Mouse (Mus musculus) hindbrain, embryonic 14.5 days (tissue): ENCODE measurements around the gene Tacc2. TPM values are rescaled to one million over a fixed set of nuclear protein-coding genes. Genes with fewer than 3 reads are reported as not detected.

Experiments
- ATAC-seq: fragments of 200-750 bp; cut with Nextera tagmentation; 2 replicates; pipeline ENCODE4 v1.8.0; 2017; ENCODE audit warnings: moderate number of reproducible peaks, mild to moderate bottlenecking, moderate TSS enrichment, moderate library complexity; ENCODE audit not compliant: low FRiP score
- DNase-seq: peaks from one replicate; pipeline ENCODE4 v3.0.0-alpha.2; 2015; ENCODE audit warnings: low spot score
- H3K27ac ChIP-seq: fragments of 300-500 bp; sonication (generic); 2 replicates; pipeline ENCODE4 v1.5.1; 2014; ENCODE audit warnings: mild to moderate bottlenecking, moderate library complexity
- H3K27me3 ChIP-seq: fragments of 300-500 bp; sonication (generic); 2 replicates; pipeline ENCODE4 v1.6.1; 2014; ENCODE audit warnings: mild to moderate bottlenecking, low read length, mixed read lengths; ENCODE audit not compliant: control insufficient read depth, insufficient read depth
- H3K36me3 ChIP-seq: fragments of 300-500 bp; sonication (generic); replicated peaks from 2 replicates; pipeline ENCODE4 v1.6.1; 2014; ENCODE audit not compliant: control insufficient read depth, insufficient read depth
- H3K4me1 ChIP-seq: fragments of 300-500 bp; sonication (generic); replicated peaks from 2 replicates; pipeline ENCODE4 v1.6.1; 2014; ENCODE audit warnings: antibody characterized with exemption, low read length, mixed read lengths; ENCODE audit not compliant: control insufficient read depth, insufficient read depth
- H3K4me2 ChIP-seq: fragments of 300-500 bp; sonication (generic); replicated peaks from 2 replicates; pipeline ENCODE4 v1.6.1; 2014; ENCODE audit warnings: mild to moderate bottlenecking, moderate library complexity
- H3K4me3 ChIP-seq: fragments of 300-500 bp; sonication (generic); replicated peaks from 2 replicates; pipeline ENCODE4 v1.5.1; 2014; ENCODE audit warnings: mild to moderate bottlenecking, low read length
- H3K9ac ChIP-seq: fragments of 300-500 bp; sonication (generic); 2 replicates; pipeline ENCODE4 v1.6.1; 2014
- H3K9me3 ChIP-seq: fragments of 300-500 bp; sonication (generic); 2 replicates; pipeline ENCODE4 v1.6.1; 2016; ENCODE audit warnings: low read length; ENCODE audit not compliant: control insufficient read depth
- whole genome bisulfite sequencing: fragments of 180-500 bp; shearing (Covaris S2); extraction: QIAGEN DNeasy Blood & Tissue Kit; methylation state at CpG from one replicate; pipeline ENCODE4 v1.1.7; 2014; 5-methylcytosine and 5-hydroxymethylcytosine counted together
- polyA plus RNA-seq: library from polyadenylated mRNA; unstranded; fragments of >200 nt; fragmentation: Nextera tagmentation; extraction: Ambion mirVana; gene quantifications from 2 replicates; pipeline ENCODE4 v1.2.1, GENCODE M21; 2014

Tacc2 gene
- polyA plus RNA-seq, 1 experiment from 2014 or later: 58.9 TPM

DNA sequence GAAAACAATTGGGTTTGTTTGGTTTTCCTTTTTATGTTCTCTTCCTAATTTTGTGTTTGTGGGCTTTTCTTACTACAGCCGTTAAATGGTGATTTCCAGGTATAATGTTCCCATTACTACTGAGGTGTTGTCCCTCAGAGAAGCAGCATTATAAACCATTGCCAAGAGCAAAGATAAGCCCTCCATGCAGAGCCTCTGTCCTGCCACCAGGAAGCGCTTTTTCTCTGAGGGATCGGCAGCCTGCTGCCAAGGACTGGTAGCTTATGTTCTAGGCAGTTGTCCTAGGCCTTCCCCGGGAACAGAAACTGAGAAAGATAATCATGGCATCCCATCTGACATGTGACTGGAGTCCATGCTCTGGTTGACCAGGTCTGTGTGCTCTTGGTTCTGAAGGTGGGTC, 171.9 kb downstream of the Tacc2 start:
- Histone ChIP-seq H3K27ac (peak overlapping the region; percentile 86; the same call in 1 of the 2 replicates), H3K9me3 (no peaks in the 10 kb centered on the region), H3K9ac (no peak overlapping the region), H3K4me1 (peaks cover 21% of the 10 kb centered on the region), H3K36me3 (peaks cover 70% of the 10 kb centered on the region), H3K4me2 (no peak overlapping the region), H3K4me3 (no peak overlapping the region), H3K27me3 (no peaks in the 10 kb centered on the region)
- DNase-seq (no peak), ATAC-seq (no peak)
- 91% methylated on average over 4 of the region's 4 CpGs for WGBS

DNA sequence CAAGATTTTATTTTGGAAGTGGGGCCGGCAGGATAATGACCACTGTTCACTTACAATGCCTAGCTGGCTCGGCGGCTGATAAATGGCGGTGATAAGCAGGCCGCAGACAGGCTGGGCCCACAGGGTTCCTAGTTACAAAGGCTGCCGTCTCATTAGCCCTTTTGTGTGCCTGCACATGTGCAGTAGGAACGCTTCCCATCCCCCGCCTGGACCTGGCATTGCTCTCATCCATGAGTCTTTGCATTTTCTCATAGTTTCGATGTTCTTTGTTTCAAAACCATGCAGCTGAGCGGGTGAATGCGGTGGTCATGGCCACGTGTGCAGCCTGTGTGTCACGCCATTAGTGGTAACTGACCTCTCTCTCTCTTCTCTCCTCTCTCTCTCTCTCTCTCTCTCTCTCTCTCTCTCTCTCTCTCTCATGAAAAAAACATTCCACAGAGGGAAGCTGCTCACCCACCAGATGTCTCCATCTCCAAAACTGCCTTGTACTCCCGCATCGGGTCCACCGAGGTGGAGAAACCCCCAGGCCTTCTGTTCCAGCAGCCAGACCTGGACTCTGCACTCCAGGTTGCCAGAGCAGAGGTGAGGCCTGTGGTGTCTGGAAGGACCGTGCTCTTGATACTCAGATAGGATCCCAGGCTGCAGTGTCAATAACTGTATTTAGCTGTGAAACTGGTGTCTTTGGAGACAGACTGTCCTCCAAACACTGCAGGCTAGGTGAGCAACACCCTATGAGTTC, 173.7 kb downstream of the Tacc2 start:
- Histone ChIP-seq H3K27me3 (no peaks in the 10 kb centered on the region), H3K27ac (peak overlapping the region; percentile 86), H3K9ac (peak overlapping the region; percentile 18; the same call in 1 of the 2 replicates), H3K4me1 (peaks cover 21% of the 10 kb centered on the region), H3K9me3 (no peaks in the 10 kb centered on the region), H3K36me3 (peaks cover 57% of the 10 kb centered on the region), H3K4me3 (no peak overlapping the region), H3K4me2 (no peak overlapping the region)
- WGBS: 14% methylated on average over 17 of the region's 17 CpGs
- DNase-seq: peak; percentile 56
- peak; percentile 86 for ATAC-seq

DNA sequence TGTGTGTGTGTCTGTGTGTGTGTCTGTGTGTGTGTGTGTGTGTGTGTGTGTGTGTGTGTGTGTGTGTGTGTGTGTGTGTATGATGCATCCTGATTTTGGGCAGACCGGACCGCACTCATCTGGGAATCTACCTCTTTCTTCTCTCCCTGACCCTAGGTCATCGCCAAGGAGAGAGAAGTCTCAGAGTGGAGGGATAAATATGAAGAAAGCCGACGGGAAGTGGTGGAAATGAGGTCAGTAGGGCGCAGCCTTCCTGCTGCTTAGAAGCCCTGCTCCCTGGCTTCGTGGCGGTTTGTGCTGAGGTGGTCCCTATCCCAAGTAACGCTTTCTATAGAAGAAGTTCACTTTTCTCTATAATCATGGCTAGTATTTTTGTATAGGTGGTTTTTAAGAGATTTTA, 174.4 kb downstream of the Tacc2 start:
- ATAC-seq: no peak
- 39% methylated on average over 9 of the region's 9 CpGs for WGBS

DNA sequence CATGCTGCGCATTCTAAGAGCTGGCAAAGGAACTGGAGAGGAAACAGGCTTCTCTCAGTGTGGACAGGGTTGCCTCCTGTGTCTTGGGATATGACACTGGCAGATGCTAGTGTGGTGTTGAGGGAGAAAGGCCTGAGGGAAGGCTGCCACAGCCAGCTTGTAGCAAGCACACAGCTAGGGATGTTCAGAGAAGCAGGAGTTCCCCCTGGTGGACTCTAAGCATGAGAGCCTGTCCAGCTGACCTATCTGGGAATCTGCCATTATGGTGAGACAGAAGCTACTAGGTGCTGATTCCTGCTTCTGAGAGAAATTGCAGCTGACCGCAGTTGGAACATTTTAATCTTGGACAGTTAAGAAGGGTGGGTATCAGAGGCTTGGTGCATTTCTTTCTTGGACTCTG, 177.6 kb downstream of the Tacc2 start:
- no peak overlapping the region for H3K9ac ChIP-seq
- DNase-seq (peak; percentile 40), ATAC-seq (no peak)
- peaks cover 56% of the 10 kb centered on the region for H3K36me3 ChIP-seq
- no peak overlapping the region for H3K4me2 ChIP-seq
- H3K27ac ChIP-seq: no peak overlapping the region
- peaks cover 19% of the 10 kb centered on the region for H3K4me1 ChIP-seq
- H3K4me3 ChIP-seq: no peak overlapping the region
- 89% methylated on average over 2 of the region's 2 CpGs for WGBS
- no peaks in the 10 kb centered on the region for H3K9me3 ChIP-seq
- no peaks in the 10 kb centered on the region for H3K27me3 ChIP-seq

More for the DNA sequence above, 174.4 kb downstream of the Tacc2 start:
- peak overlapping the region; percentile 86; the same call in 1 of the 2 replicates for H3K27ac ChIP-seq
- no peak overlapping the region for H3K9ac ChIP-seq
- no peaks in the 10 kb centered on the region for H3K27me3 ChIP-seq
- H3K4me1 ChIP-seq: peaks cover 21% of the 10 kb centered on the region
- H3K4me3 ChIP-seq: no peak overlapping the region
- no peaks in the 10 kb centered on the region for H3K9me3 ChIP-seq
- no peak overlapping the region for H3K4me2 ChIP-seq
- H3K36me3 ChIP-seq: peaks cover 54% of the 10 kb centered on the region
- DNase-seq: no peak

DNA sequence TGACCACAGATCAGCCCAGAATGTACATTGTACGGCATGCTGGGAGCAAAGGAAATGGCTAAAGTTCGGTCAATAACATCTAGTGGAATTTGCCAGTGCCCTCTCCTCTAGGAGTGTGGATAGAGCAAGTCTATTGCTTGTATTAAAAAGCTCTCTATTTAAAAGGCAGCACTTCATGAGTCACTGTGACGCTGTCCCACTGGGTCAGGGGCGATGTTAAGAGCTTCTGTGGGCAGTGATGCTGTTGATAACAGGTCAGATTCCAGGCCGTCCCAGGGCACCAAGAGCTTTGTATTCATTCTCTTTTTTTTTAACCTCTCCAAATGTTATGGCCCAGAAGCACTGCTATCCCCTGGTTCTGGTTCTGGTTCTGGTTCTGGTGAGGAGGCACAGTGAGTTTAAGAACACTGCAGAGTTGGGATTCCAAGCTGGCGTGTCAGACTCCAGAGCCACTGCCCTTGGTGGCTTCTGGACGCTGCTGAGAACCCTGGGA, 179.2 kb downstream of the Tacc2 start:
- Histone ChIP-seq H3K9me3 (no peaks in the 10 kb centered on the region), H3K9ac (no peak overlapping the region), H3K4me3 (no peak overlapping the region), H3K4me1 (peaks cover 3% of the 10 kb centered on the region), H3K36me3 (peaks cover 72% of the 10 kb centered on the region), H3K27ac (no peak overlapping the region), H3K4me2 (no peak overlapping the region), H3K27me3 (no peaks in the 10 kb centered on the region)
- 77% methylated on average over 7 of the region's 7 CpGs for WGBS
- DNase-seq (no peak), ATAC-seq (no peak)

DNA sequence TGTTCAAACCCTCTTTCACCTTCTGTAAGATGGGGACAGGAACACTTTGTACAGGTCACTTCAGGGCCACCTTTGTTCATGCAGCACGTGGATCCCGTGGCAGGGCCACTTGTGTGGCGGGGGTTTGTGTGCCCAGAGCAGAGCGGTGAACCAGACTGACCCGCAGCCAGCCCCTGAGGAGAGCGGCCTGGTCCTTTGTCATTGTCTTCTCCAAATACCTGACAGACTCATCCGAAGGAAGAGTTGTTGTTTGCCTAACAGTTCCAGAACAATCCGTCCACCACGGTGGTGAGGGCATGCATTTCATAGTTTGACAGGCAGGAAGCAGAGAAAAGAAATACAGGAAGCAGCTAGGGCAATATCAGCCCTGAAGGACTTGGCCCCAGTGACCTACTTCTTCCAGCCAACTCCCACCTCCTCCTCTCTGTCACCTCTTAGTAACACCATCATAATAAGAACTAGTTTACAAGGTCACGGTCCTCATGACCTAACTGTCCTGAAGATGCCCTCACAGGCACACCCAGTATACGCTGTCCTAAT, 180.2 kb downstream of the Tacc2 start:
- H3K9ac ChIP-seq: no peak overlapping the region
- no peak for ATAC-seq
- no peak overlapping the region for H3K4me3 ChIP-seq
- no peak for DNase-seq
- WGBS: 84% methylated on average over 11 of the region's 11 CpGs
- no peaks in the 10 kb centered on the region for H3K9me3 ChIP-seq
- no peak overlapping the region for H3K27ac ChIP-seq
- no peaks in the 10 kb centered on the region; the same call in 1 of the 2 replicates for H3K4me1 ChIP-seq
- no peaks in the 10 kb centered on the region for H3K27me3 ChIP-seq
- no peak overlapping the region for H3K4me2 ChIP-seq
- peaks cover 69% of the 10 kb centered on the region for H3K36me3 ChIP-seq

DNA sequence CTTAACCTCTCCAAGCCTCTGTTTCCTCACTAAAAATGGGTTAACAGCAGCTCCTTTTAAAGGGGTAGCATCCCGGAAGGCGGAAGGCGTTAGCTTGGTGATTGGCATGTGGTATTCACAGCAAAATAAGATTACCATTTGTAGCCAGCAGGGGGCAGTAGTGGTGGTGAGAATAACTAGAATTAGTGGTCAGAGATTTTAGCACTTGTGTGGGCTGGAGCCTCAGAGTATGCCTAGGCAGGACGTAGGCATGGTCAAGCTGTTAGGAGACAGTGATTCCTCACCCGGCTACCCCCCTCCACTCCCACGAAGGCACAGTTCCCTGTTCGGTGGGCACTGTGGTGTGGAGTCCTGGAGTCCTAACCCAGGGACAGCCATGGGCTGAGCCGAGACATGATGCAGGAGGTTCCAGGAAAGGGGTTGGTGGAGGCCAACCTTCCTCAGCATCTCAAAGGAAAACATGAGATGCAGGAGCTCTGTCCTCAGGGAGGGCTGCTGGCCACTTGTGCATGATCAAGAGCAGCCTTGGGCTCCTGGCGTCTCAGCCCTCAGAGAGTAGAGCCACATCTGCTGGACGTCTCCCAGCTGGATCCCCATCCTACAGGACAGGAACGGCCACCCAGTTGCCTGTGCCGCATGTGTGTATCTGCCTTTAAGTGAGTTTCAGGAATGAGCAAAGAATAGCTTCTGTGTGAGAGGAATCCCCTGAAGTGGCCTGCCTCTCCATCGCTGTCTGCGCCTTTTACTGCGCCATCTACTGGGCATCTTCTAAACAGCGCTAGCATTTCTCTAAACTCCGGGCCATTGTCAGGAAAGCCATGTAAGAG, 185.0 kb downstream of the Tacc2 start:
- Histone ChIP-seq H3K4me3 (no peak overlapping the region), H3K4me1 (no peaks in the 10 kb centered on the region), H3K27ac (no peak overlapping the region; the same call in 1 of the 2 replicates), H3K36me3 (peaks cover 64% of the 10 kb centered on the region), H3K27me3 (no peaks in the 10 kb centered on the region), H3K9me3 (no peaks in the 10 kb centered on the region), H3K4me2 (no peak overlapping the region), H3K9ac (no peak overlapping the region)
- DNase-seq (peak; percentile 92), ATAC-seq (peak; percentile 71)
- 36% methylated on average over 17 of the region's 17 CpGs for WGBS

DNA sequence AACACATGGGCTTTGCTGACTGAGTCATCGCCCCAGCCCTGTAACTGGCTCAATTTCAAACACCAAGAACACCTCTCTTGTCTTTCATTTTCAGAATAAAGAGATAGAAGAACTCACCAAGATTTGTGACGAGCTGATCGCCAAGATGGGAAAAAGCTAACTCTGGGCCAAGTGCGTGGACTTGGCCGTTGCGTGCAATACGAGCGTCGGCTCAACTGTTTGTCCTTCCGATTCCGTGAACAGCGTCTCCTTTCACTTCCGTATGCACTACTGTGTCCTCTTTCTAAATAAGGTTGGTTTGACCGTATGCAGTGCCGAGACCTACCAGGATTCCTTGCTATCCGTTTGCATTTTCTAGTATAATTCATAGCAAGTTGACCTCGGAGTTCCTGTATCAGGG, 186.9 kb downstream of the Tacc2 start:
- no peak overlapping the region for H3K4me3 ChIP-seq
- H3K27me3 ChIP-seq: no peaks in the 10 kb centered on the region
- H3K4me1 ChIP-seq: no peaks in the 10 kb centered on the region
- no peak overlapping the region for H3K9ac ChIP-seq
- H3K4me2 ChIP-seq: no peak overlapping the region
- H3K9me3 ChIP-seq: no peaks in the 10 kb centered on the region
- H3K27ac ChIP-seq: no peak overlapping the region
- no peak for DNase-seq
- no peak for ATAC-seq
- WGBS: 95% methylated on average over 17 of the region's 17 CpGs
- peaks cover 50% of the 10 kb centered on the region for H3K36me3 ChIP-seq
